Mouse (Mus musculus) B cell, adult 2 months (primary cell): ENCODE measurements around the gene Synj2.
"Not testable (repeated sequence)": the region's sequence is repeated elsewhere in the genome, so short reads cannot be mapped to it uniquely, and the experiment has no call there.

ENCODE experiments used
- DNase-seq, 2 experiments: peaks; one replicate each; pipeline ENCODE4 v3.0.0; 2022

The Synj2 gene

DNA sequence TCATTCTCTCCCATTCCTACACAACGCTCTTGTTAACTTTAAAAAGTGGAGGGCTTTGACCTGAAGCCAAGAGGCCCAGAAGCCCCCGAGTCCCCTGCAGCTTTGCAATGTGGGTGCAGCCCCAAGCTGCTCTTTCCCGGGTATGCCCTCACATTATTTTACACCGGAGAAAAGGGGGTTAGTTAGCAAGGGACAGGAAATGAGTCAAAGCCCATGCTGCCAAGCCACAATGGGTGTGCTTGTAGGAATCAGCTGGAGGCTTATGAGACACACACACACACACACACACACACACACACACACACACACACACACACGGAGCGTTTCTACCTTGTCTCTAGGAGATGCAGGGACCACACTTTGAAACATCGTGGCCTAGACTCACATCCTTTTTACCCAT lies 60.8 kb downstream of the Synj2 start:
- no peak for DNase-seq

DNA sequence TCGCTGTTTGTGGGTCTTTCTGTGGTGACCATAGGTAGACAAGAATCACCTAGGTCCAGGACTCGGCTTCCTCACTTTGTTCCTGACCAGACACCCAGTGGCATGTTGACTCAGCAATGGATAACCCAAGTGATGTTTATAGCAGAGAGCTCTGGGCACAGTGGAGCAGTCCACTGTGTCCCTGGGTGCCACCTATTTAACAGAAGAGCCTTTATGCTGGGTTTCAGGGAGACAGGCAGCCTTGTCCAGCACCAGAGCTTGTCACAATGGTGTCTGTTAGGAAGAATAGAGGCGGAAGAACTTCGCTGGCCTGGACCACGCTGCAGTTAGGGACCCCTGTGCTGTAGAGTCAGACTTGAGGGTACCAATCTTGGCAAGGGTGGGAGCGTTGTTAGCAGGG lies 61.5 kb downstream of the Synj2 start:
- DNase-seq: no peak

DNA sequence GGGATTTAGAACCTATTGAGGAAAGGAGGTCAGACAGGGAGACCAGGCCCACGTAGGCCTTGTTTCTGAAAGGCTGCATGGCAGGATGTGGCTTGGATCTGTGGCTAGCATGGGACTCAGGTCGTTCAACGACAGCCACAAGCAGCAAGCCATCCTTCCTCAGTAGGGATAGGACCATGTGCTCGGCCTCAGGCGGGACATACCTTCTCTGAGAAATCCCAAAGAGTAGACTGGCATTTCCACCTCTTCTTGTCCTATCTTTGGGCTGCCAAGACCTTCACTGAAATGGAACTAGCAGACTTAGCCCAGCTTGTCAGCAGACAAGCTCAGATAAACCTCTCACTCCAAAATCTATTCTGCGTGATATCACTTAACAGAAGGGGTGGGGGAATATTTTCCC lies 62.6 kb downstream of the Synj2 start:
- DNase-seq: no peak

DNA sequence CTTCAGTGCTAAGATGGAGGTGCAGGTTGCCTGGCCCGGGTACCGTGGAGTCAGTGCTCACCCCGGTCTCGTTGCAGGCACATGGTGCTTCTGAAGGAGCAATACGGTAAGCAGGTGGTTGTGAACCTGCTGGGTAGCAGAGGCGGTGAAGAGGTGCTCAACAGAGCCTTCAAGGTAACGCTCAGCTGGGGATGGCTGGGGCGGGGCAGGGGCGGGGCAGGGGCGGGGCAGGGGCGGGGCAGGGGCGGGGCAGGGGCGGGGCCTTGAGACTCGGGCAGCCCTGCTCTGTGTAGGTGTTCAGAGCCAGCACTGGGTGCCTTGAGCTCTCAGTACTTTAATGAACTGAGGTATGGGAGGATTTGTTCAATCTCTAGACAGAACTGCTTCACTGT lies 64.2 kb downstream of the Synj2 start:
- peak; percentile 34 to 39 for DNase-seq

DNA sequence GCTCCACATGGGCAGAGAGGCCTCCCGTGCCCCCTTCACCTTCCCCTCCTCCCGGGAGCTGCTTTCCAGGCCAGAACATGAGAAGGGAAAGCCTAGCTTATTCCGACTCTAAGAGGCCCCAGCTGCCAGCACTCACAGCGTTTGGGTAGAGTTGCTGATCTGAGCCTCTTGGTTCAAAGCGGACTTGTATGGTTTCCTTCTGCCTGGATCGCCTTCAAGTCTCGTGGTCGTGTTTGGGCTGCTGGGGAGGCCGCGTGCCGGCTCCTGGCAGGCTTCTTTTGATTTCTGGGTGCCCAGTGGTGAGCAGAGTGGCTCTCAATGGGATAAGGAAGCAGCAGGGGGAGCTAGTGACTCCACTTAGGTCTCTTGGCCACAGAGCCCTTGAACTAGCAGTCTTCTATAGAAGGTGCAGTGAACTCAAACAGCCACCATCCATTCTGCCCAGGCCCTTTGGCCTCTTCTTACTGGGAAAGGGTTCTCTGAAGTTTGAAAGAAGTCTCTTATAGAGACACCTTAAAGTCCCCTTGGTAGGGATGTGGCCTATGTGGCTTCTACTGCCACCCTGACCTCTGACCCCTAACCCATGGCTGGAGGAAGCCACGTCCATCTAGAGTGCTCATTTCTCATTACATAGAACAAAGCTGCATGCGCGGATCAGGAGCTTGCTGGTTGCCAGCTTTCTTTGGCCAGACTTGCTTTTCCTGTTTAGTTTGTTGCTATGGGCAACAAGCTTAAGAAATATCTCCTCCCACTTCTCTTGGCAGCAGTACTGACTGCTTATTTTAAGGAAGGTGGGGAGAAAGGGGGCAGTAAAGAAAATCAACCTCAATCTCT lies 64.8 kb downstream of the Synj2 start:
- peak; percentile 51 to 52 for DNase-seq

DNA sequence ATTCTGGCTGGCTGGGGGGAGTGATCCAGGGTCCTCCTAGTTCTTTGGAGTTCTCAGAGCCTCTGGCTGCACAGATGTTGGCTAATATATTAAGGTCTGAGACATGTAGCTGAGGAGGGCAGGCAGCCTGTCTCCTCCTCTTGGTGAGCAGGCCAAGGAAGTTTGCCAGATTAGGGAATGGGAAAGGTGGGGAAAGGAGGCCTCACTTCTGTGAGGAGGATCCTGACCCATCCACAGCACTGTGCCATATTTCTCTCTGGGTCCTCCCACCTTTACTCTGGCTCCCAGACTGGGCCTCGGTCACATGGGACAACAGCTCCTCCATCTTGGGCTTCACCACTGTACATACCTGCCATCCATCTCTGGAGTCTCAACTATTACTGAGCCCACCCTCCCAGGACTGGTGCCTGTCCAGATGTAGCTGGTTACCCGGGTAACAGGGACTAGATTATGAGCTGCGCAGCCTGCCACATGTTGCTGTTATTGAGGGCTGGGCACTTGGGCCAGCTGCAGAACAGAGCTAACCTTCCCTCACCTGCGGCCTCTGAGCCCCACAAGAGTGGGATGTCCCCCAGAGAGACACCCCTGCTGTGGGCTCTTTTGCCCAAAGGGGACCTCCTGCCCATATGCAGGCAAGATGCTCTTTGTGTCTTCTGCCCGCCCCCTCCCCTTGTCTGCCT lies 66.2 kb downstream of the Synj2 start:
- no peak for DNase-seq

DNA sequence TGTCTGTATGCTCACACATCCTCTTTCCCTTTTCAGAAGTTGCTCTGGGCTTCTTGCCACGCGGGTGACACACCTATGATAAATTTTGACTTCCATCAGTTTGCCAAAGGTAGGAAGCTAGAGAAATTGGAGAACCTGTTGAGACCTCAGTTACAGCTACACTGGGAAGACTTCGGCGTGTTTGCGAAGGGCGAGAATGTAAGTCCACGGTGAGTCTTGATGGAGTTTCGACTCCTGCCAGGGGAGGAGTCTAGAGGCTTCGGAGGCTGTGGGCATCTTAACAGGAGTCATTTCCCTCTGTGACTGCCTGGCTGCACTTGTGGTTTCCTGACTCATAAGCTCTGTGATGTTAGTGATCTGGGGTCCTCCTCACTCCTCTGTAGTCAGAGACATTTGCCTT lies 66.8 kb downstream of the Synj2 start:
- peak; percentile 71 to 73 for DNase-seq

DNA sequence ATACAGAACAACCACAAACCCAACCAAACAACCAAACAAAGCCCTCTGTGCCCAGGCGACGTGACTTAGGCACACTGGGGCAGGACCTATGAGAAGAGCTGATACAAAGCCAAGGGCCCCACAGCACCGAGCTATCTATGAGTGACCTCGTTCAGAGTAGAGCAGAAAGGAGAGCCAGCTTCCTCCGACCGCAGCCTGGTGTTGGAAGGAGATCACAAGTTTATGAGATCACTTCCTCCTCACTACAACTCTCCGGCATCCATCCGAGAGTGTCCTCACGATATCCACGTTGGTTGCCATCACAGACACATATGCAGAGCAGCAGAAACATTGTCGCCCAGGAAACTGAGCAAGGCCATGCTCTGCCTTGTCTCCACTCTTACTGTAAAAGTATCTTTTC lies 67.5 kb downstream of the Synj2 start:
- DNase-seq: peak; percentile 59 to 60

DNA sequence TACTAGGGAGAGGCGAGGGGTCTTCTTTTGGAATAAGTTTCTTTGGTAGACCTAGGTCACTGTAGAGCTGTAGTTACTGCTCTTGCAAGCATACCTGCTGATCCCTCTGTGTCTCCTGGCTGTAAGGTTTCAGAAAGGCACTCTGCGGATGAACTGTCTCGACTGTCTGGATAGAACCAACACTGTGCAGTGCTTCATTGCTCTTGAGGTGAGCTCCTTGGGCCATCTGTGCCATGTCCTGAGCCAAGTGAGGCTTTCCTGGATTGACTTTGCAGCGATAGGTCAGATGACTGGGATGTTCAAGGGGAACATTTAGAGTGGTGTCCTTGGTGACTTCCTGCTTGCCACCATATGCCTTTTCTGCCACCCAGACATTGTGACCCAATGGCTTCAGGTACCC lies 68.5 kb downstream of the Synj2 start:
- DNase-seq: no peak

DNA sequence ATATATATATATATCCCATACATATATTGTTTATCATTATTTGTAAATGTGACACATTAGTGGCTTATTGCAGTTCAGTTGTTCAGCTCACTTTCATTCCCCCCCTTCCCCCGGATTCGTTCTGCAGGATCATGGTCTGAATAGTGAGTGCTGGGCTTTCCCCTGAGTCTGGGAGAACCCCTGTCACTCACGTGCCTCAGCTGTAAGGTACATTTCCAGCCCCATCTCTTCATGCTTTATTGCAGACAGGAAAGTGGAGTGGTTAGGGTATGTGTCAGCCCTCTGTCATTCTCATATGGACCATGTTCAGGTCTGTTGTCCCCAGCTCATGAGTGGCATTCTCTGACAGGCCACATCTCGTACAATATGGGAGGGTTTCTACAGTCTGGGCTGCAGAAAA lies 72.0 kb downstream of the Synj2 start:
- no peak for DNase-seq

DNA sequence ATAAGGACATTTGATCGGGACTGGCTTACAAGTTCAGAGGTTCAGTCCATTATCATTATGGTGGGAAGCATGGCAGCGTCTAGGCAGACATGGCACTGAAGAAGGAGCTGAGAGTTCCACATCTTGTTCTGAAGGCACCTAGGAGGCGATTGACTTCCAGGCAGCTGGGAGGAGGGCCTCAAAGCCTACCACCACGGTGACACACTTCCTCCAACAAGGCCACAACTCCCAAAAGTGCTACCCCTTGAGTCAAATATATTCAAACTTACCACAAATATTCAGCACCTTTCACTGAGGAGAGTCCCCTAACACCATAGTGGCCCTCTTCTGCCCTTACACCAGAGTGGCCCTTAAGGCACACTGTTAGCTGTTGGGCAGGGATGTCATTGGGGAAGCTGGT lies 73.9 kb downstream of the Synj2 start:
- DNase-seq: no peak

DNA sequence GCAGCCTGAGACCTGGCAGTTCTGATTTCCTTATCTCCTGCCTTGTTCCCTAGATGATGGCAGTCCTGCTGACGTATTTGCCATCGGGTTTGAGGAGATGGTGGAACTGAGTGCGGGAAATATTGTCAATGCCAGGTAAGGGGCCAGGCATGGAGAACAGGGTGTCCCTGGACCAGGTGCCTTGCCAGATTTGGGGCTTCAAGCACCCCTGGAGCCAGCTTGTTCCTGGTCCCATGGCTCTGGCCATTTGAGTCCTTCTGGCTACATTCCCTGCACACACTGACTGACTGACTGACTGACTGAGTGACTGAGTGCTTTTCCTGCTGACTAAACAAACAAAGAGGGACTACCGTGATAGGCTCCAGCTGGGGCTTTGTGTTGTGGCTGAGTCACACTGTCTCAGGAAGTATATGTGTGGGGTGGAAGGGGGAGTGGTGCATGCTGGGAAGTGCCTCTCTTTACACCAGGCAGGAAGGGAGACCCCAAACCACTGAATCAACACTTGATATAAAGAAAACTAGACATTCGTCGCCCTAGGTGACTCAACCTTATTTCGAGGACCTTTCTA lies 75.2 kb downstream of the Synj2 start:
- no peak for DNase-seq

DNA sequence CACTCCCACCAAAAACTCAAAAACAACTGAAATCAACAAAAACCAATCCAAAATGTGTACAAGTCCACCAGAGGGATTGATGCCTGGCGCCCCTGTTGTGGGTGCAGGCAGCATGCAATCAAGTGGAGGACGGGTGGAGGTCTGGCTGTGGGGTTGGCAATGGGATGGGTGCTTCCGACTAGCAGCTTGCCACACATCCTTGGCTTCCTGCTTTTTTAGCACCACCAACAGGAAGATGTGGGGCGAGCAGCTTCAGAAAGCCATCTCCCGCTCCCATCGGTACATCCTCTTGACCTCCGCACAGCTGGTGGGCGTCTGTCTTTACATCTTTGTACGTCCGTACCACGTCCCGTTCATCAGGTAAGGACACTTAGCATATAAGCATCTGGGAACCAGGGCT lies 76.2 kb downstream of the Synj2 start:
- DNase-seq: no peak

DNA sequence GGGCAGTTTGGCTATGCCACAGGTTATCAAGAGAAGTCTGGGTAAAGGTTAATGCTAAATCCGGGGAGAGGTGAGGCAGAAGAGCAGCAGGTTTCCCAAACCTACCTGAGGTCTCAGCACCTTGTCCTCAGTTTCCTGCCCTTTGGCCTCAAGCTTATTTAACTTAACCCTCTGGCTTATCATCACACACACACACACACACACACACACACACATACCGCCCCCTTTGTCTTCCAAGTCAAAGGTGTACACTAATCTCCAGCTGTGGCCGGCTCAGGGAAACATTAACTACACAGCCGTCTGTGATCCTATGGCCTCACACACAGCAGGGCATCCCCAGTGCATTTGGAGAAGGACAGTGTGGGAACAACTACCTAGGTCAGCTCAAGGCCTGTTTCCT lies 77.3 kb downstream of the Synj2 start:
- no peak for DNase-seq

DNA sequence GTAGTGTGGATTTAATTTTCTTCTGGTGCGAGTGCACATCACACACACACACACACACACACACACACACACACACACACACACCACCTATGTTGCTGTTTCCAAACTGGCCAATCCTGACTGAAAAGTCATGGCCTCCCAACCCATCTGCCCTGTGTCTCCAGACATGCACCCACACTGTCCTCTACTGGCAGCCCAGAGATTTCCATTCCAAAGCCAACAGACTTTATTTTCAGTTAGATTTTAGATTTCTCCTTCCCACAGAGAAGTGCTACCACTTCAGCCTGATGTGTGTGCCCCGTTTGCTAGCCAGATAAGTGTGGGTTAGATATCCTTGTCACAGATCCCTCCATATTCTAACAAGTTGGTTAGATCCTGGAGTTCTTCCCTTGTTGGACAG lies 78.7 kb downstream of the Synj2 start:
- DNase-seq: peak; percentile 53 to 59

DNA sequence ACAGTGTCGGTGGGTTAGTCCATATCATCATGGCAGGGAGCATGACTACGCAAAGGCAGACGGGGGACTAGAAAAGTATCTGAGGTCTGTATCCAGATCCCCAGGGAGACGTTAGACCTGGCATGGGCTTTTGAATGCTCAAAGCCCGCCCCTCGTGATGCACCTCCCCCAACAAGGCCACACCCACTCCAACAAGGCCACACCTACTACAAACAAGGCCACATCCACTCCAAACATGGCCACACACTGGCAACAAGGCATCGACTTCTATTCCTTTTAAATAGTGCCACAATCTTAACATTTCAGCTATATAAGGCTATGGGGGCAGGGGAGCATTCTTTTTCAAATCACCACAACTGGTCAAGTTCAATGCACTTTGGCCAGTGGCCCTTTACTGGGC lies 79.6 kb downstream of the Synj2 start:
- DNase-seq: no peak

DNA sequence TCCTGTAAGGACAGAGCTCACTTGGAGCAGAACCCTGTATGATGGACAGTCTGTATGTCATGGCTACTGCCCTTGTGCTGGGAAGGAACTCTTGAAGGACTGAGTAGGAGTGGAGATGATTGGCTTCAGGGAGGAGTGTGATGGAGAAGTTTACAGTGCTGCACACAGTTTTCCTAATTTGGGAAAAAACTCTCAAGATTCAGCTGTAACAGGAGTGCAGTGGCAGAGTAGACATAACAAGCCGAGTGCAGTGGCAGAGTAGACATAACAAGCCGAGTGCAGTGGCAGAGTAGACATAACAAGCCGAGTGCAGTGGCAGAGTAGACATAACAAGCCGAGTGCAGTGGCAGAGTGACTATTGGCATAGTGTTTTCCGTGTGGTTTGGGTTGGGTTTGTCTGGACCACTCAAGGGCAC lies 80.3 kb downstream of the Synj2 start:
- DNase-seq: not testable (repeated sequence)

DNA sequence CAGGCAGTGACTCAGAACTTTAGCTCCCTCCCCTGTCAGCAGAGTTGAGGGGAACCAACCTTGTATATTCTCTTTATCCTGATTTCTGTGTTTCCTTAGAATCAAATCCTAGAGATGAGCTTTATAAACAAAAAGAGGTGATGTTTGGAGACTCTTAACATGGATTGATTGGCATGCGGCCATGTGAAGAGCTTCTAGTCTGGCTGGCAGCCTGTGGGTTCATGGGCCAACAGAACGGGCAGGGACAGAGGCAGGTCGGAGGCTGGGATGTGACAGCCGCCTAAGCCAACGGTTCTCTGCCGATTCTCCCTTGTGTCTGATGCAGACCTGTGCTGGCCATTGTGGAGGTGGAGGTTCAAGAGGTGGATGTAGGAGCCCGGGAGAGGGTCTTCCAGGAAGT lies 84.8 kb downstream of the Synj2 start:
- DNase-seq: no peak

DNA sequence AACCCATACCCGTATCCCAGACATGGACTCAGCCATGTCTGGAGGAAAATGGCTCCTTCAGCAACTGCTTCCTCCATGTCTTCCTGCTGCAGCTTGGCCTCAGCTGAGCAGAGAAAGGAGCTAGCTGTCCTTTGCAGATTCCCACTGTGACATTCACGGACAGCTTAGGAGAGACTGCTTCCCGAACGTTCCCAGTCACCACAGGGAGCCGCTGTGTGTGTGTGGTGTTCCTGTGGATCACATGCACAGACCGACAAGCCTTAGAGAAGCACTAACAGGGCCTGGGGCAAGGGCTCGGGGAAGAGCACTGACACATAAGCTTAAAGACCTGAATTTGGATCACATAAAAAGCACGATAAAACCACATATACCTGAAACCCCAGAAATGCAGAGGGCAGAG lies 94.6 kb downstream of the Synj2 start:
- no peak for DNase-seq

DNA sequence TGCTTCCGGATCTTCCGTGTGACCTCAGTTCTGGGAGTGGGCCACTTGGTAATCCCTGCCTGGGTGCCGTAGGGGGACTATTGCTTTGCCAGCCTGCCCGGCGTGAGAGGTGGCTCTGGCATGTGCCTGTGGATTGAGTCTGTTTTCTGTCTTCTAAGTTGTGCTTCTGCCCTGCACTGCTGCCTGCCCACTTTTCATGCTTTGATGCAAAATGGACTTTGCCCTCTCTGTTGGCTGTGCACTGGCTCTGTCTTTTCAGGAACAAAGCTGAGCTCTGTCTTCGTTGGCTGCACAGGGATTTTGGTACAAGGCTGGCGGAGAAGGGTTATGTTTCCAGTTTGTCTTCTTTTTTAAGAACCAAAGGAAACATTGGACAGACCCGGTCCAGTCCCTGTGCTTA lies 95.4 kb downstream of the Synj2 start:
- no peak for DNase-seq

DNA sequence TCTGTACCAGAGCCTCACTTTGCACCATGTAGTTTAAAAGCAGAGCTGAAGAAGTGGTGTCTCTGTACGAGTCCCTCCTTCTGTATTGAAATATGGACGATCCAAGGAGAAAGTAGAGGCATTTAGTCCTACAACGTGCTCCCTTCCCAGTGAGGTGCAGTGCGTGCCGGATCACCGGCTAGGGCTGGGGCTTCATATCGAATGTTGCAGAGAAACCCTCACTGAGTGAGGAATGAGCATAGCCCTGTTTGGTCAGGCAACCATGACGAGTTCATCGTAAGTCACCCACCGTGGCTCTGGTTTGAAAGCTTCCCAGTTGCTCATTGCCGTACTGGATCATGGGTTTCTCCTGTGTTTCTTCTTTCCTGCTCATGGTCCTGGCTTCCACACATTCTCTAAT lies 95.8 kb downstream of the Synj2 start:
- no peak for DNase-seq

DNA sequence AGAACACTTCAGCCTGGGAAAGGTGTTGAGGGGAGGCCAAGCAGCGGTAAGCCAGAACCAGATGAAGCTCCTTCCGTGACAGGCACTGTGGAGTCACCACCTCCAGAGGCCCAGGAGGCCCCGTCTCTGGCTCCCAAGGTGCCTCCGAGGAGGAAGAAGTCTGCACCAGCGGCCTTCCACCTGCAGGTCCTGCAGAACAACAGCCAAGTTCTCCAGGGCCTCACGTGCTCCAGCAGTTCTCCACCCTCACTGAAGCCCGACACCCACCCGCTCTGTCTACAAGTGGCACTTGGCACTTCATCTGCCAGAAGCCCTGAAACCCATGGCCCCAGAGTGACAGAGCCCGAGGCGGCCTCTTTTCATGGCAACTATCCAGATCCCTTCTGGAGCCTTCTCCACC lies 96.4 kb downstream of the Synj2 start:
- DNase-seq: no peak

DNA sequence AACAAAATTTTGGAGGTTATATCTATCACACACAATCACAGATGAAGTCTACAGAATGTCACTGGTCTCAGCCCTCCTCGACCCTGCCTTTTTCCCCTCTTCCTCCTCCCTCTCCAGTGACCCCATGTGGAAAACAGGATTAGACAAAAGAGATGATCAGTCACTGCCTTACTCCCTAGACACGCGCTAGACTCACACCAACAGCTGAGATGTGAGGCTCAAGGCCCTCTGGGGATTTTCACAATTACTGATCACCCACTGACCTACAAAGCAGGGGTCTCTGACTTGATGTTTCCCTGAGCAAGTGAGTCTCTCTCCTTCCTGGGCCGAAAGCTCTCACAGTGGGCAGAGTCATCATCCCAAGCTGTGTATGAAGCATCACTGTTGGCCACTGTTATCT lies 111.7 kb downstream of the Synj2 start:
- DNase-seq: no peak

DNA sequence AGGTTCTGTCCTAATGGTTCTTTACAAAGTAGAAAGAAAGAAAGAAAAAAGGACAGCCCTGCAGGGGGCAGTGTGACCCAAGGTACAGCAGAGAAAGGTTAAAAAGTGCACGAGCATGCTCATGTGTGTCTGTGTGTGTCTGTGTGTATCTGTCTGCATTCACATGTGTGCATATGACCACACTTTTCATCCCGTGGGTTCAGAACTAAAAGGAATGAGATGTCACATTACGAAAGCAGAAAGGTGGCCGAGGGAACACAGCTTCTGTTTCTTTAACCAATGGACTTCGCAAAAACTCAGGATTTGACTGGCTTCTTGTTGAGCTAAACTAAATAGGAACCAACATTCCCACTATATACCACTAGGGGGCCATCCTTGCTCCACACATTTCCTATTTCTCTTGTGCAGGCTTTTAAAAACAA lies 113.9 kb downstream of the Synj2 start:
- peak; percentile 74 to 80 for DNase-seq
